Mouse (Mus musculus): ENCODE data around the gene Atoh7.
"Not testable (repeated sequence)": the region's sequence is repeated elsewhere in the genome, so short reads cannot be mapped to it uniquely, and the experiment has no call there.

Gene Atoh7

DNA sequence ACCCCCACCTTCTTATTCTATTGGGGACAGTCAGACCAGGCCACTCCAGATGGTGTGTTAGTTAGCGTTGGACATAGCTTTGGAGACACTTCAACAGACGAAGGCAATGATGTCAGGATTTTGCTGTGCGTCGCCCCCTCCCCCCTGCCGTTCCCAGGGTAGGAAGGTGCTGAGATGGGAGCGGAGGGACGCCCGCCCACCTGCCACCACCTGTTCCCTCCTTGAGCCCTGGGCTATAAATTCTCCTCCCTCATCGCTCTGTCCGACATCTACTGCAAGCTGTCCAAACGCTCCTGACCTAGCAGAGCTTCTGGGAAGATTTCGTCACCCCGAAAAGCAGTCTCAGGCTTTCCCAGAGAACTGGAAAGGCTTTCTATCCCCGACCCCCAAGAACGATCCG, at the start of gene Atoh7:
Gene Atoh7 (plus strand): TSS at position 131 of the 400 bp plus-strand sequence.
- DNase-seq, result no peak

DNA sequence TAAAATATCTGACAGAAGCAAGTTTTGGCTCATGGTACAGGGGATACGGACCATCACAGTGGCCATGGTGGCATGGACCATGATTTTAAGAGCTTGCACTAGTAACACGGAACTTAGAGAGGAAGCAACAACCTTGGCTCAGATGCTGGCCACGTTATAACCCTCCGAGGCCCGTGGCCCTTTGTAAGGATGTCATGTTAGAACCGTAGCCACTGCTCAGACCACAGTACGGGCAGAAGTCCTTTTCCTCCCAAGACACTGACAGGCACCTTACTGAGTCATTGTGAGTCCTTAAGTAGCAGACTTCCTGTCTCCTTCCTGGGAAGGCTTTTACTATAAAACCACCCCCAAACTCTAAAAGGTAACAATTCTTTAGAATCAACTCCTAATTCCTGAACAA, 48.2 kb upstream of the Atoh7 start:
- DNase-seq, result no peak

DNA sequence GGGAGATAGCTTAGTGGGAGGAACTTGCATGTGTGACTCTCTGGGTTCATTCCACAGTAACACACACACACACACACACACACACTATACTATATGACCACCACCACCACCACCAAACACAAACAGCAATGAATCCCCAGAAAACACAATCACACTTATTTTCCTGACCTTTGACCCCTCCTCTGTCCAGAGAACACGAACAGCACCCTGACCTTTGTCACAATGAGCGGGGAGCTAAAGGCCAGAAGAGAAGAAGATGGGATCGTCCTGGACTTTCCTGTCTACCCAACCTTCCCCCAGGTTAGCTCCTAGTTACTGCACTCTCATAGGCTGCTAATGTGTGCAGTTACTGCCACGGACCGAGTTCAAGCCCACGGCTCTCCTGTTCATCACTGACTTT, 47.4 kb upstream of the Atoh7 start:
- DNase-seq, result no peak

DNA sequence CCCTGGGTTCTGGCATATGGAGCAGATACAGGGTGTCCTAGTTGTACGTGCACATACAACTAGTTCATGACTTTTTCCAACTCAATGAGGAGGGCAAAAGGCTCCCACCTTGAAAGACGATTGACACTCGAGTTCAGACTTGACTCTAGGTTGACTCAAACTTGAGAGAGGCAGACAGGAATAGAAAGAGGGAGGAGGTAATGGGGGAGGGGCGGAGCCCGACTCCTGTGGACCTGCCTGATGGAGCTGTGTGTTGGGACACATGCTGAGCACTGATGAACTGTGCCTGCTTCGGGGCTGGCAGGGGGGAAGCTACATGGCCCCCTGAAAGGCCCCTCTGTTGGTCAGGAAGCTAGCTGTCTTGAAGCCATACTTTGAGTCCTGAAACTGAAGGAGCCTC, 46.4 kb upstream of the Atoh7 start:
- DNase-seq, result no peak

DNA sequence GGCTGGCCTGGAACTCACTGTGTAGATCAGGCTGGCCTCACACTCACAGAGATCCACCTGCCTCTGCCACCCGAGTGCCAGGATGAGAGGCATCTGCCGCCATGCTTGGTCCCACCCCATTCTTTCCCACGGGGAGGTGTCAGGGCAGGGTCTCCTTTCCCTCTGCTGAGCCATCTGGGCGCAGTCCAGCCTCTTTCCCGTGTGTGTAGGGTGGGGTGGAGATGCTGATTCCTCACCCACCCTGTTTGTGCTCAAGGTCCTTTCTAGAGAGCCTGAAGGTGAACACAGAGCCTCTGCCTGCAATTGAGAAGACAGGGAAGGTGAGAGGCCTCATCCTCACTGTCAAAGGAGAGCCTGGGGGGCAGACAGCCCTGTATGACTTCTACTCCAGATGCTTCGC, 45.4 kb upstream of the Atoh7 start:
- DNase-seq, result not testable (repeated sequence)

DNA sequence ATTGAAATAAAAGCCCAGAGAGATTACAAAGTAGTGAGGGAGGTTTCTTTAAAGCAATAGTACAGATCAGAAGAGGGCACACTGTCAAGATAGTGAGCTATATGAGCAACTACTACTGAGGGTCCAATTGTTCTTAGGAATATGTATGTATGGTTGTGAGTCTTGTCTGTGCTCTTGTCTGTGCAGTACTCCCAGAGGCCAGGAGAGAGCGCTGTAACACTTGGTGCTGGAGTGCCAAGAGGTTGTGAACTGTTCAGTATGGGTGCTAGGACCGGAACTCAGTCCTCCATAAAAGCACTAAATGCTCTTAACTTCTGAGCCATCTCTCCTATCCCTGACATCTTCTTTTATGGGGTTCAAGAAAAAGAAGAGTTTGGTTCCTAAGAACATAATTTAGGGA, 44.9 kb upstream of the Atoh7 start:
- no peak for DNase-seq

DNA sequence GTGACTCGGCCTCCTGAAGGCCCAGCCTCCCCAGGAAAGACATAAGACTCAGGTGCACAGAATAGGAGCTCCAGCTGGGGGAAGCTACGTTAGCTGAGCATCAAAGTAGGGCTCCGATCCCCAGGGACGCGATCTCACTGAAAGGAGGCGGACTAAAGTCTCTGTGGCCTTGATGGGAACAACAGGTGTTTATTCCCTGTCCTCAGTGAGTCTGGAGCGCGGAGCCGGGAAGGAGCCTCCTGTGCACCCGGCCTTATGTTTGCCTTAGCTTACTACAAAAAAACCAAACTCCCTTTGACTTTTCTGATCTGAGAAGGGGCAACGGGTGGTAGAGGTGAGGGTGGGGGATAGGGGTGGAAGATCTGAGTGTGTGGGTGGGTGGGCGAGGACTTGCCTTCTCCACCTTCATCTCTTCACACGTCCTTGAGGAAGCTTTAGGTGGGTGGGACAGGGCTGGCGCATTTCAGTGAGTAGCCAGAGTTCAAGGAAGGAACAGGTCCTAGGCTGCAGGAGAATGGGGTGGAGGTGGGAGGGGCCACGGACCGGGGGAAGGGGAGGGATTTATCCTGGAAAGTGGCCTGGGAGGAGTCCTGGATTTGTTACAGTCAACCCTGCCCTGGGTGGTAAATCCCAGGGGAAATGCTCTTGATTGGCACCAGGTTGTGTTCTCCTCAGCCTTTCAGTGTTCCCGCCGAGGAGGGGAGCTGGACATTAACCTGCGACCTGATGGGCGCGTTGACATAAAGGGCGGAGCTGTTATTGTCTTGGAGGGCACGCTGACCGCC, 42.3 kb upstream of the Atoh7 start:
- no peak for DNase-seq

DNA sequence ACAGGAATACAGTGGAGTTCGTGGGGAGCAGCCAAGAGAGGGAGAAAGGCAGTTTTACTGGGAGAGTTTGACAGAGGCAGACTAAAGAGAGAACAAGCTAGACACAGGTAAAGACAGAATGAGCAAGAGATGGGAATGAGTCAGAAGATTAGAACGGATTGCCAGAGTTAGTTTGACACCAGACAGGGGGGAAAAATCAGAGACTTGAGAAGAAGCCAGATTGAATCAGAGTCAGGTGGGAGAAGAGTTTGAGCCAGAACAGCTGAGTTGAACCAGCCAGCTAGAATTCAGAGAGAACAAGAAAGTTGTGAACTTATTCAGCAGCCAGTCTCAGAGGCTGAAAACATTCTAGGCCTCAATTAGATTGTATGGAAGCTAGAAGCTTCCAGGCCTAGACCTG, 39.6 kb upstream of the Atoh7 start, which contains the start of gene Pbld1:
Gene Pbld1 (plus strand): TSS at position 301 of the 400 bp plus-strand sequence.
- no peak for DNase-seq

DNA sequence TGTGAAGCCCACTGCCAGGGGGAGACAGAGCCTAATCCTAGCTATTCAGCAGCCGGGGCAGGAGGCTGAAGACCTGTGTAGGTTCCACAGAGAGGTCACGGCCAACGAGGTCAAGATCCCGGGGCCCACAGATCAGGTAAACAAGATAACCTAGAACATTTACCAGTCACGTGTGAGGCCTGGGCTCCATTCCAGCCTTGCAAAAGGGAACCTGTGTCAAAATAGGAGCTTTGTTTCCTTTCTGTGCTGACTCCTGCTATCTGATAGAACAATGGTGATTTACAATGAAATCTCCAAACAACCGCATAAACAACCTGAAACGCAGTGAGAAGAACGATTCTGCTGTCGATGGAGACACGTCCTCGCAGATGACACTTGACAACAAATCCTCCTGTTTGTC, 39.0 kb upstream of the Atoh7 start:
- peak; percentile 42 for DNase-seq

DNA sequence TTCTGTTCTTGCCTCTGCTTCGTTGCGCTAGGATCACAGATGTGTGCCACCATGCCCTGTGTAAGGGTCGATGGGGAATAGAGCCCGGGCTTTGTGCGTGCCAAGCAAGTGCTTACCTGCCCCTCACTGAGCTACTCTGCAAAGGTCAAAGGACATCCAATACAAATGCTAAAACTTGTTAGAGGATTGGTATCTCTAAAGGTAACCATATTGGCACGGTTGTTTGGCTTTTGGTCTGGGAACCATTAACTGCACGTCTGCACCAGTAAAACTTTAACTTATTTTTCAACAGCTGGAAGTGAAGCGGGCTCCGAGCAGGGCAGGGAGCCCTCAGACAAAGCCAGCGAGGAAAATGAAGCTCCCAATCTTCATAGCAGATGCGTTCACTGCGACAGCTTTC, 38.2 kb upstream of the Atoh7 start:
- DNase-seq, result no peak

DNA sequence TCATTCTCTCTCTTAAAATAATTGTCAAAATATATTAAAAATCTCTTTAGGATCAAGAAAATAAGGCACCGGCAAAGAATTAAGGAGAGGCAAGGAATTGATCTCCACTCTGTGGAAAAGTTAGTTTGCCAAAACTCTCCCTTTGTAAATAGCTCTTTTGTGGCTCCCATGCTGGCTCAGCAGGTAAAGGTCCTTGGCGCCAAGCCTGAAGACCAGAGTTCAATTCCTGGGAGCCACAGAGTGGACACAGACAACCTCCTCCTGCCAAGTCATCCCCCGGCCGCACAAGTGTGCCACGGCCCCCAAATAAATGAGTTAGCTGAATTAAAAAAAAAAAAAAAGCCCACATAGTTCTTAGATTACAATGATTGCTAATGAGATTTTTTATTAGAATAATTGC, 36.8 kb upstream of the Atoh7 start:
- DNase-seq, result no peak

DNA sequence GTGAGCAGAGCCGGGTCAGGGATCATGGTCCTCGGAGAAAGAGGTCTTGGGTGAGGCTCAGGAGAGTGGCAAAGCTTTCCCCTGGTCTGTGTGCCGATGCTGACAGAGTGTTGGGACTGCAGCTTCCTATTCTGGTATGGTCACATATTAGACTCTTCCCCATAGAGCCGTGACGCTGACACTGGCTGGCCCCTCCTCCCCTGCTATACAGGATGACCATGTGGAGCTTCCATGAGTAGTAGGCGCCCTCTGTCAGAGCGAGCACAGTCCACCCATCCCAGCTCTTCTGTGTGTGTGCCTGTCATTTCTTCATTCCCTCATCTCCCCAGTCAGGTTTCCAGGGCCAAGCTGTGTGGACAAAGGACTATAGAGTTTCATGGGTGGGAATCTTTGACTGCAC, 36.1 kb upstream of the Atoh7 start:
- DNase-seq, result no peak

DNA sequence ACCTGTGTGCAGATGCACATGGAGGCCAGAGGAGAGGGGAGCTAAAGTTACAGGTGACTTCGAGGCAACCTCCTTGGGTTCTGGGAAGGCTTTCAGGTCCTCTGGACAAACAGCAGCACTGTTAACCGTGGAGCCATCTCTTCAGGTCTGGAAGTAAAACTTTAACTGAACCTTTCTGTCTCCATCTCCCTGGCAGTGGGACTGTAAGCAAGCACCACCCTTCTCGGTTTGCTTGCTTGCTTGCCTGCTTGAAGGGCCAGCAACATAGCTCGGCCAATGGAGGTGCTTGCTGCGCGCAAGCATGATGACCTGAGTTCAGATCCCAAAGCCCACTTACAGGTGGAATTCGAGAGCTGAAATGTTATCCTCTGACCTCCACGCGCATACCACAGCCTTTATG, 34.9 kb upstream of the Atoh7 start:
- no peak for DNase-seq

DNA sequence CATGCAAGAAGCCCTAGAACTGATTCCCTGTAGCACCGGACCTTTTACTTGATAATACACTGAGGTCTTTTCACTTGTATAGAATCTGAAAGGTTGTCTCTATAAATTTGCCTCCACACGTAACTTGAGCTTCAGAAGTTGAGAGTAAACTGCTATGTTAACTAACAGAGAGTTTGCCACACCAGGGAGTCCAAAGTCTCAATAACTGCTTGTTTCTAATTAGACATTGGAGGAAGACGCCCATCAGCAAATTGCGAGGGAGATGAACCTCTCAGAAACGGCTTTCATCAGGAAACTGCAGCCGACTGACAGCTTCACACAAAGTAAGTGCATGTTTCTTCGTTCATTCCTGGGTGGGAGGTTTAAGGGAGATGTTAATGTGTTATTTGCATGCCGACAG, 33.9 kb upstream of the Atoh7 start:
- no peak for DNase-seq

DNA sequence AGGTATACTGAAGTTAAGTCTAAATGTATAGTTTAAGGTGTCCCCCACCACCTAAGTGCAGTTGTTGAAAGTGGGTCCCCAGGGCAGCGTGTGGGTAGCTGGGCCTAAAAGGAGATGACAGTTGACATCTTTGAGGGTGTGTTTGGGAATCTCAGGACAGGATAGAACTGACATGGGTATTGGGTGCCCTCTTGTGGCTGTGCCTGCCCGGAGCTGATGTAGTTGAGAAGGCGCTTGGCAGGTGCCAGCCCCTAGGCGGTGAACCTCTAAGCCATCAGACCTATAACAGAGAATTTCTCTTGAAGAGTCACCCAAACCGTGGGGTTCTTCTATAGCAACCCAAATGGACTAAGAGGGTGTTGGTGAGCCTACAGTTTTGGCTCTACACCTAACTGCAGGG, 33.5 kb upstream of the Atoh7 start:
- DNase-seq, result peak; percentile 72

DNA sequence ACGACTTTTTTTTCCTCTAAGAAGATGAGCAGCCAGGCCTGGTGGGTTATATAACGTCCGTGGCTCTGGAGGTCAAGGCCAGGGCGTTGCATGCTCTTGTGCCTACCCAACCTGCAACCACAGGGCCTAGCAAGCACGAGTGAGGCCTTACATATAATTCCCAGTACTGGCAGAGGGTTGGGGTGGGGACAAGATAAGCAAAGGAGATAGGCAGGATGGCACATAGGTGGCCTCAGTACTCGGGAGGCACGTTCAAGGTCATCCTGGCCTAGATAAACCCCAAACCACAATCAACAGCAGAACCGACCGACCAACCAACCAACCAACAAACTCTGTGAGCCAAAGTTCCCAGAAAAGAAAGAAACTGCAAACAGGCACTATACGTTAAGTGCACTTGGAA, 13.1 kb upstream of the Atoh7 start:
- DNase-seq, result peak; percentile 24

DNA sequence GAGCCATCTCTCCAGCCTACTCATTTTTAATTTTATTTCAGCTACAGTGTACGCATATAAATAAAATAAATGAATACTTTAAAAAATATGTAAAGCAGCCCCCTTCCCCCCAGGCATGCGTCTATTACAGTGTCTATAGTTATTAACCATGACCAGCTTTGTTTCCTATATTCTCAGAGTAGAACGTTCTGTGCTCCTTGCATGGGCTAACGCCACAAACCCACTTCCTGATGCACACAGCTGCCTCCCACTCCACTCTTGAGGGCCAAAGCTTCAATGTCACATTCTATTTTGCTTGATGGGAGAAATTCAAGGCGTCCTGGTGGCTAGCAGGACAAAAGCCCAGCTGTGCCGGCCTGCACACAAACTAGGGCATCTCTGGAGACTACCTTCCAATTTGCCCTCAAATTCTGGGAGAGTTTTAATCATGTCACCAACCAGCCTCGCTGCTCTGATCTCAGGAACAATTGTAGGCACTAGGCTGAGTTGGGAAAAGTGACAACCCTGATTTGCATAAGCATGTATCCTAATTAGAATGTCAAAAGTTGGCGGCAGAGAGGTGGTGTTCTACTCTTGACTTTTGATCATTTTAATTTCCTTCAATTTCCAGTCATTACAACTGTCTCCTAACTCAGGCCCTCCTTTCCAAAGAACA, 10.2 kb upstream of the Atoh7 start:
- no peak for DNase-seq

DNA sequence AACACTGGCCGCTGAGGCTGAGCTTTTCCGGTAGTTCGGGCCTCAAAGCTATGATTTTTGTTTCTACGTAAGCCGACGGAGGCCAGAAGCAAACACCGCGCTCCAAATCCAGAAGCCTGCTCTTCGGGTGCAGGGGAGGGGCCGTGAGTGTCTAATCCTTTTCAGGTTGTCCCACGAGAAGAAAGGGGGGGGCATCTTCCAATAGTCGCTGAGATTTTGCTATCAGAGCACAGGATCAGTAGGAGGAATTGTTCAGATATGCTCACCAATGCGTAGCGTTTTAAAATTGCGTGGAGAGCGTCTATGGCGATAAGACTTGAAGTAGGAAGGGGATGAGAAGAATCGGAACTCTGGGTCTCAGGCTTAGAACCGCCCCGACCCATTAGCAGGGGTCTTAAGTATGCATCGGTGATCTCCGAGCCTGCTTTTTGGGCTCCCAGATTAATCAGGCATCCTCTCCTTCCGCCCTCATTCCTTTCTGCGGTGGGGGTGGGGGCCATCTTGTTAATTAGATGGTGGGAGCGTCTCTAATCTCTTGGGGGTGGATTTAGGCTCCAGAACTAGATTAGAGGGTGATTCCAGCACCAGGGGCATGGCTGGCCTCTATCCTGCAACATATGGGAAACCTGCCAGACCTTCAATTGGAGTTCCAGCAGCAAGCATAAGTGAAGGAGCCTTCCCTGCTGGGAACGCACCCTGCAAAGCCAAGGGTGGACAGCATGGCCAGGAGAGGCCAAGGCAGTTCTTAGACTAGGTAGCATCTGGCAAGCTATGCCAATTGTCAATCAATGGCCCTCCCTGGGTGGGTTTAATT, 9.5 kb upstream of the Atoh7 start:
- no peak for DNase-seq

DNA sequence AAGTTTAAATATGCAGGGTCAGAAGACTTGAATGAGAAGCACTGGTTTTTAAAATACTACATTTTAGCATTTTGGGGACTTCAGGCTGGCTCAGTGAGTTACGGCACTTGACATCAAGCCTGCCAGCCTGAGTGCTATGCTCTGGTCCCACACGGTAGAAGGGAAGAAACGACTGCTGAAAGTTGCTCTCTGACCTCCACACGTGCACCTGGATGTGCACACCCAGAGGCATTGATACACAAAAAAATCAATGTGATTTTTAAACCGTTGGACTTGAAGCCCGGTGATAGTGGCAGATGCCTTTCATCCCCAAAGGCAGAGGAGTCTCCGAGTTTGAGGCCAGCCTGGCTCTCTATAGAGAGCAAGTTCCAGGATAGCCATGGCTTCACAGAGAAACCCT, 7.5 kb upstream of the Atoh7 start:
- no peak for DNase-seq

DNA sequence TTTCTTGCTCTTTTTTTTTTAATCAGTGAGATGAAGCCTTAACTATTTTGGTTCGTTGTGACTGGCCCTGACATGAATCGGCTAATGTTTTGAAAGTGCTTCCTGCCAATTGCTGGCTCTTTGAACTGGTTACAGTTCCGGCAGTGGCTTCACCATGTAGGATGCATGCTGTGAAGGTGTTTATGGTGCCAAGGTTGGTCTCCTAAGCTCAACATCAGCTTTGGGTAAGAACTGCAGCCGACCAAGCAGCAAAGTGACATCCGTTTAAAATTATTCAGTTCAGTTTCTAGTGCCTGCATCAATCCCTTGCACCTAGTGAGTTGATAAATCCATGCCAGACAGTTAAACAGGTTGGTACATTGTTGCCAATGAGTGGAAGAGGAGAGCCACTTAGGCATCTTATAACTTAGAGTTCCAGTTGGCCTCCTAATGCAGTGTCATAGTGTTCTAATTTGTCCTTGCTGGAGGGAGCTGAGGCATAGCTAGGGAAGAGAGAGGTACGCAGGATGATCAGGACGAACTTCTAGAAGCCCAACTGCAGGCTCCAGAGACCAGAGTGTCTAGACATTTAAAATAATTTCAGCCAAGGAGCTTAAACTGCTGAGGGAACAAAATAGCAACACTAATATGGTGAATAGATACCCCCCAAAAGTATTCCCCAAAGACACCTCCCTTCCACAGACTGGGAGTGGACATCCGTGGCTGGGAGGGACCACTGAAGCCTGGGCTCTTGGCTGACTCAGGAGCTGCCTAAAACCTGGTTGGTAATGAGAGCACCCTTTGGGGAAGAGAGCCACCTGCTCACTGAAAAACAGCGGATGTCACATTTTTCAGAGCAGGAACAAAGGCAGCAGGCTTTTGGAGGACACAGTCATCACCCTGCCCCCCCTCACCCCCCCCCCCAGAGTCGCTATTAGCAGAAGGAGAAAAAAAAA, 6.6 kb upstream of the Atoh7 start:
- no peak for DNase-seq

DNA sequence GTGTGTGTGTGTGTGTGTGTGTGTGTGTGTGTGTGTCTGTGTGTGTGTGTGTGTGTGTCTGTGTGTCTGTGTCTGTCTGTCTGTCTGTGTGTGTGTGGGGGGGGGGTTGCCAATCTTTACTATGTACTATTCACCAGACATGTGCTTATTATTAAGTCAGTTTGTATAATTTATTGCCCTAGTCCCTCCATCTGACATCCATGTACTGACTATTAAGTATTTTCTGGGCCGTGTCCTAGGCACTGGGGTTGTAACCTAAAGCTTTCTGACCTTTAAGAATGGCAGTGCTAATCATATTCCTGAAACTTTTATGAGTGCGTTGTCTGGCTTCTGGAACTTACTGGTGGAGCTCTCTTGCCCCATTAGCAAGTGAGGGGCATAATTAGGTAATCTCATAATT, 2.7 kb upstream of the Atoh7 start:
- no peak for DNase-seq

DNA sequence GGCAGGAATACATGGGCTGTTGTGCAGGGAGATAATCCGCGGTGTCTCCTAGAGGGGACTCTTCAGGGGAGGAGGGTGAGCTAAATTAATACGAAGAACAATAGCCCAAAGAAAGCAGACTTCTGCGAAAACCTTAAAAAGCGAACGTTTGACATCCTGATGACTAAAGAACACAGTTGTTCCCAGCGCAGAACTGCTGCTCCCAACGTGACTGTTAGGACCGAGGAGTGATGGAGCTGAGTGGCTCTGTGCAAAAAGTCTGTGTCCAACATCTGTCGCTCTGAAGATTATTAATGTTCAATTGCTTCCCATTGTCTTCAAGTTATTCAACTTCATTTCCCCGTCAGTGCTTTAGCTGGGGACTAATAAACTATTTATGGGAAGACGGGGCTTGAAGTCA, 1.3 kb upstream of the Atoh7 start:
- DNase-seq, result no peak
